Mouse (Mus musculus) WW6 (cell line): Measurements from ENCODE around the gene Ccdc57.
"Not testable (repeated sequence)": the region's sequence is repeated elsewhere in the genome, so short reads cannot be mapped to it uniquely, and the experiment has no call there.

ENCODE experiments used
- DNase-seq: peaks from one replicate; pipeline ENCODE4 v3.0.0-alpha.2; 2013; ENCODE audit warnings: low read depth, low spot score

Gene Ccdc57

DNA sequence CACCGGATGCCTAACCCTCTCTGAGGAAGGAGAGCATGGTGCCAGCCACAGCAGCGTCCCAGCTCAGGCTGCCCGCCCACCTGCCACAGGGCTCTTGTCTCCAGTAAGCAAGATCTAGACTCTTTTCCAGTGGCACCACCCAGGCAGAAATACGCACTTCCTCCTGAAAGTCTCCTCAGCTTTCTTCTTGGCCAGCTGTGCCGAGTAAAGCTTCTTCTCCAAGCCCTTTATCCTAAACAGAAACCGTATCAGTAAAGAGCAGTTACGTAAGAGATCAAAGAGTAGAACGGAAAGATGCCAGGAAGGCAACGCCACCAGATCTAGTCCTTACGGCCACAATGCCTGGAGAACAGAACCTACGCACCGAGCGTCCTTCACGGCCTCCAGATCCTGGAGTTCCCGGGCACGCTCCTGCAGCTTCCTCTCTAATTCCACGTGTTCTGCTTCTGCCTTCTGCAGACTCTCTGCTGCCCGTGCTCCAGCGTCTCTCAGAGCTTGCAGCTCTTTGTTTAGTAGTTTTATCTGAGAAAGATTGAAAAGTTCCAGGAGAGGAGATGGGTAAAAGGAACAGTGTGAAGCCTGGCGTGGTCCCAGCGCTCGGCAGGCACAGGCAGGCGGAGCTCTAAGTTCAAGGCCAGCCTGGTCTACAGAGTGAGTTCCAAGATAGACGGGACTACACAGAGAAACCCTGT is 29.4 kb downstream of the Ccdc57 start:
- DNase-seq: no peak

DNA sequence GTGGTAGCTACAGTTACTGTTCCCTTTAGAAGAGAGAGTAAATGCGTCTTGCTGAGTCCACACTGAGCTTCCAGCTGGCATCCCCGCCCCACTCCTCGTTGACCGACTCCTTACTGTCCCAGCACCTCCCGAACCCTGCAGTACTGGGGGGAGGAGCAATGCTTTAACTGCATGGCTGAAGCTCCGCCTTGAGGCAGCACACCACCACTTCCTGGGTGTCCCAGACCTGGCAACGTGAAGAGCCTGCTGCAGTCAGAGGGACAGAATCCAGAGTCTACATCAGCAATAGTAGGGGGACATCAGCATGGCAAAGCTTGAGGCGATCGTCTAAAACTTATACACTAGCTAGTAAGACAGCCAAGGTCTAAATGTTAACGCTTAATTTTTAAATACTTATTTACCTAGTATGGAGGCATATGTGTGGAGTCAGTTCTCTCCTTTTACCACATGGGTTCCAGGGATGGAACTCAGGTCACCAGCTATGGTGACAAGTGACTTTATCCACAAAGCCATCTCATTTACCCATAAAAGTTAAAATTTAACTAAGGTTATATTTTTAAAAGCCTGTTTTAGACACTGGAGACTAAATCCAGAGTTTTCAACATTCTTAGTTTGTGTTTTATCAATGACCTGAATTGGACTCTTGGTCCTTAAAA is 30.1 kb downstream of the Ccdc57 start:
- no peak for DNase-seq

DNA sequence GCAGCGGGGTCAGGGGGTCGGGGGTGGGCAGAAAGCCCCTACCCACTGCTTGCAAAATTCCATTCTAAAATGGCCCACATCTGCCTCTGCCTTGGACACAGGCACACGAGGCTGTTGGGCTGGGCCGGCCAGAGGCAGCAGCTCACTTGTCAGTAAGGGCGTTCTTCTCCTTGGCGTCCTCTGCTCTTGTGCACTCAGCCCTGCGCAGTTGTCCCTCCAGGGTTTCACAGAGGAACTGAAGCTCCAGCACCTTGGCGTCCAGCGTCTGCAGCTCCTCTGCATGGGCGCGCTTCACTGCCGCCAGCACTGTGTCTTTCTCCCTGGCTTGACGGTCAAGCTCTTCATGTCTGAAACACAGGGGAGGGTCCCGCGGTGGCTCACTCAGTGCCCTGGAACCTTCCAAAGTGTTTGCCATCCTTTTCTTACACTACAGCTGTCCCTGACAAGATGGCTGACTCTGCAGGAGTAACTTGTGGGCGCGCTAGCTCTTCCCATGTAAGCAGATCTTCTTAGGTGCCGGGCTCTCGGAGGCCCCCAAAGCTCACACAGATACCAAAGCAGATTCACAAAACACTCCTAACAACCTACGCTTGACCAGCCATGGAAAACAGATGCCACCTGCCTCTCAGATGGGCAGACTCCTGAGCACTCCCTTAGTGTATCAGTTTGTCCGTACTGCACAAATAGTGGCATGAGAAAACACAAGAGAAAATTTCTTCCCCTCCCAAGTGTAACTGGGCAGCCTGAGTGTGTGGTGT is 30.8 kb downstream of the Ccdc57 start:
- DNase-seq: no peak

DNA sequence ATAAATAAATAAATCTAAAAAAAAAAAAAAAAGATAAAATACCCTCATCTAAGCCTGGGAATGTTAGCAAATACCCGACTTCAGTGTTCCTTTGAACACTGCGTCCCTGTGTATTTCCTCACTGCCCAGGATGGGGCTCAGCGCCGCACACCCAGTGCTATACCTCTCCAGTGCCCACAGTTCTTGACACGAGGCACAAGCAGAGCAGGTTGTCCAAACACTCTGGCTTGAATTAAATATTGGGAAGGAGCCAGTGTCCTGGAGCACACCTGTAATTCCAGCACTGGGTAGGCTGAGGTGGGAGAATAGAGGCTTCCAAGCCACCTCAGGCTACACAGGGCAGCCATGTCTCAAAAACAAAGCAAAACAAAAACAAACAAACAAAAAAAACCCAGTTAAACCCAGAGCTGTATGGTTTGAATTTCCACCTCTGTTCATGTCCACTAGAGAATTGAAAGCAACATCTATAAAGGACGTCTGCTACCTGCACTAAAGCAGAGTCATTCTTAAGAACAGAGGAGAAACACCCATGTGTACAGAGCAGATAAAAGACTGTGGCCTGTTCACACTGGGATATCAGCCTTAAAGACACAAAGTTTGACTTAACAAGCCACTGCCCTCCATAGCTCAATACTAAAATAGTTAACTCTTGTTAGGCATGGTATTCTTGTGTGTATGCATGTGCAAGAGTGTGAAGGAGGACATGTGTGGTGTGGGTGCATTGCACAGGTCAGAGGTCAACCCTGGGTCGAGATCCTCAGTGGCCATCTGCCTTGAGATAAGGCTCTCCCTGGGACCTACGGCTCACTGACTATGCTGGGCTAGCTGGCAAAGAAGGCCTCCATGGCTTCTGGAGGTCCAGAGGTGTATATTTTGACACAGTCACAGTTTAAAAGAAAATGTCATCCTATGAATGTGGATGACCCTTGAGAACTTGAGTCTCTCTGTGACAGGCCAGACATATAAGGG is 32.1 kb downstream of the Ccdc57 start:
- no peak for DNase-seq

DNA sequence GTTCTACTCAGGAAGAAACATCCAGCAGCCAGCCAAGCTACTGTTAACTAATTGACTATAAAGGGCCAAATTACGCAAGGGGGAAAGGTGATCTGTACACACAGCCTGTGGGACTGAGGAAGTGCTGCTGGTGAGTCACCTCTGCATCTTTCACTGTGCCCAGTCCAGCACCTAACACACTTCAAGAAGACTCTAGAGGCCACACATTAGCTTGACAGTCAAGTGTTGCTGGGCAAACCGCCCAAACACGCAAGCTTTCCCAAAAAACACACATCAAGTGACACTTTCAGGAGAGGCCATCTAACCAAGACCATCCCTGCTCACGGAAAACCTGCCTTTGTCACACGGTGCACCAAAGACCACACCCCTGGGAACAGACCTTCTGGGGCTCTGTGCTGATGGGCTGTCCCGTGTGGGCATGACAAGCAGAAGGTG is 34.5 kb downstream of the Ccdc57 start:
- no peak for DNase-seq

DNA sequence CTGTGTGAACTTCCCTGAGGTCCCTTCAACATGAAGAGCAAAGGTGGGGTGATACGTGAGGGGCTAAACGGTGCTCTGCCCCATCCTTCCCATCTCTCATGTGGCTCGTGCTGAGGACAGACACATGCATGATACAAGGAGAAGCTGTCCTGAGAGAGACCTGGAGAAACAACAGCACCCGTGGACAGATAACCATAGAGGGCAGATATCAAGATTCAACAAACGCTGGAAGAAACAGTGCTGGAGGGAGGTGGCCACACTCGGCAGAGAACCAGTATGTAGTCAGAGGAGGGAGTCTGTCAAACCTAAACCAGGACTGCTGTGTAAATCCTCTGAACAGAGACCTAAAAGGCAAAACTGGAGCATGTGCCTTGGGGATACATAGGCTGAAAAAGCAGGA is 37.2 kb downstream of the Ccdc57 start:
- no peak for DNase-seq

DNA sequence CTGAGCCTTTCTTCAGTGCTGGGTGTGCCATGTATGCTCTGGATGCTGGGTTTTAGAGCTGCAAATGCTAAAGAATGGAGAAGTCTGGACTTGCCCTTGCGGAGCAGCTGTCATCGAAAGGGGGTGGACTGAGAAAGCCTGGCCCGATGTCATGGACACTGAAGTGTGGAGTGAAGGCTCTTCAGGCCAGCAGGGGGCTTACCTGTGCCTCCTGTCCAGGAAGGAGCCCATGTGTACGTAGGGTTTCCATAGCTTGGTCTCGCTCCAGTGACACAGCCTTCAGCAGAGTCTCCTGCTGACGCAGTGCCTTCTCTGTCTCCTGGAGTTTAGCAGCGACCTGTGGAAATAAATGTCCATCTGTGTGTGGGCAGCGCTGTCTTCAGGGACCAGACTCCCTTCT is 38.3 kb downstream of the Ccdc57 start:
- DNase-seq: no peak

DNA sequence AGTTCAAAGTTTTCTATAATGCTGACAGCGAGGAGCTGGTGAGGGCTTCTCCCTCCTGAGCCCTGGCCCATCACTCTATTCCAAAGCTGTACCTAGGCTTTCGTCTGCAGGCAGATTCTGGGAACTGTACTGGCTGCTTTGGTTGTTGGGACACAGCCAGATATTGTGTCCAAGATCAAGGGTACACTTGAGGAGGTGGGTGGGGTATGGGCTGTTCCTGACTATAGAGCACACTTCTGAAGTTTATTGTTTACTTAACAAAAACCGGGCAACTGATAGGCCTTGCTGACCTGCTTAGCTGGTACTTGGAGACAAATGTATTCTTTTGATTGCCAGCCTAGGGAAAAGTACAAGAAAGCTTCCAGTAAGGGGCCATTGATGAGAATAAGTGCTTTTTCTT is 43.5 kb downstream of the Ccdc57 start:
- no peak for DNase-seq

DNA sequence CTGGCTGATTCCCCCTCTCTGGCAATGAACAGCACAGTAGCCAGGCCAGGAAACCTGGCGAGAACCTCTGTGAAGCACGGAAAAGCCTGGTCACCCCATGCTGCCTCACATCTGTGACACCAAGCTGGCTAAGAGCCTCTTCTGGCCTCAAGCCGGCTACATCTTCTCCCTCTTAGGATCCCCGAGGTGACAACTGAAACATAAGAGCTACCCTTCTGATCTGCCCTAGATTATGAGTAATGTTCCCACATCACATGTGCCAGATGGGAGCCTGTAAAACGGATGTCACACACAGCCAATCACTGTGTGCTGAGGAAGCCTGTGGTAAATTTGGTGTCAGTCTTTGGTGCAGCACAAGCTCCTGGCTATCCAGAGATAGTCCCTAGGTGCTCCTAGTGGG is 44.0 kb downstream of the Ccdc57 start:
- no peak for DNase-seq

DNA sequence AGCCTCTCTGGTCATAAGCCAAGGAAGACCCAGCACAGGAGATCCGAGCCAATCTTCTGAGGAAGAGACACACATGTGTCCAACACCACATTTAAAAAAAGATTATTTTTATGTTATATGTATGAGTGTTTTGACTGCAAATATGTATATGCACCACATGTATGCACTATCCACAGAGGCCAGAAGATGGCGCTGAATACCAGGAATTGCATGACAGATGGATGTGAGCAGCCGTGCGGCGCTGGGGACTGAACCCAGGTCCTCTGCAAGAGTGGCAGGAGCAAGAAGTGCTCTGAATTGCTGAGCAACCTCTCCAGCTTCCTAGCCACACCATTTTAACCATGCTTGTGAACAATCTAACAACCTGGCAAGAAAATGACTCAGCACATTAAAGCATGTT is 45.2 kb downstream of the Ccdc57 start:
- DNase-seq: no peak

DNA sequence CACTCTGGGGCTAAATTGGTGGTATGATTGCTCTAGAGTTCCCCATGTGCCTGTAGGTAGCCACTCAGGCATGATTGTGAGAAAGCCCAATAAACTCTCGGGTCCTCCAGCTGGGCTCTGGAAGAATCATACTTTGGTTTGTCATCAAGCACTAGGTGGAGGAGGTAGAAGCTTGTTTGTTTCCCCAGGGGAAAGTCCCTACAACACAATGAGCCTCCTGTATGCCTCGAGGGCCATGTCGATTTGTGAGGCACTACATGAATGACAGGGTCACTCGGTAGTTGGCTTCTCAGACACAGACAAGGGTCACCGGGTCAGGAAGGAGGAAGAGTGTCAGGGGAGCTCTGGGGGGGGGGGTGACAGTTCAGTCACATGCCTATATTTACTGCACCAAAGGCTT is 46.2 kb downstream of the Ccdc57 start:
- DNase-seq: no peak

DNA sequence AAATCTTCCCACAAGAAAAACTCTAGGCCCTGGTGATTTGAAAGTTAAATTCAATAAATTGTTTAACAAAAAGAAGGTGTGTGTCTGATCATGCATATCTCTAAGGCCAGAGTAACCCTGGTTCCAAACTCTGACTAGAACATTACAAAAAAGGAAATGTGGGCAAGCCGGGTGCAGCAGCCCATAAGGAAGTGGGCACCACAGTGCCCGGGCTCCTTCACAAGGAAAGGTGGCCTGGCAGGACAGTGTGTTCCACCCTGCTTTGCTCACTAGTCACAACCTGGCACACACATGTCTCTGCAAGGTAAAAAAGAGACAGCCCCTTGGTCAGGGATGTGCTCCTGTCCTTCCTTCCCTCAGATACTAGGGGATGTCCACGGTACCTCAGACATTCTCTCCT is 49.1 kb downstream of the Ccdc57 start:
- no peak for DNase-seq

DNA sequence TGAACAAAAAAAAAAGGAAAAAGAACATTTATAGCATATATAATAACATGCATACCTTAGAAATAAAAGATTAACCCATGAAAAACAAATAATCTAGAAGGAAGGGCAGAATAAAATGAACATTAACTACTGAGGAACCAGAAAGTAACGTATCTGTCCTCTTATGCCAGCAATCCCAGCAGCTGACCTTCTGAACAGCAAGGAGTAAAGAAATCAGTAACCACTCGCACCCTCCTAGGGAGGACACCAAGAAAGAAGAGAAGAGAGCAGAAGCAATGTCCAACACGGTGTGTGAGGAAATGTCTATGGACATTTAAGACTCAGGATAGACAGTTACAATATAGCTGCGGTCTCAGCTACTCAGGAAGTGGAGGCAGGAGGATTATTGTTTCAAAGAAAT is 49.7 kb downstream of the Ccdc57 start:
- no peak for DNase-seq

DNA sequence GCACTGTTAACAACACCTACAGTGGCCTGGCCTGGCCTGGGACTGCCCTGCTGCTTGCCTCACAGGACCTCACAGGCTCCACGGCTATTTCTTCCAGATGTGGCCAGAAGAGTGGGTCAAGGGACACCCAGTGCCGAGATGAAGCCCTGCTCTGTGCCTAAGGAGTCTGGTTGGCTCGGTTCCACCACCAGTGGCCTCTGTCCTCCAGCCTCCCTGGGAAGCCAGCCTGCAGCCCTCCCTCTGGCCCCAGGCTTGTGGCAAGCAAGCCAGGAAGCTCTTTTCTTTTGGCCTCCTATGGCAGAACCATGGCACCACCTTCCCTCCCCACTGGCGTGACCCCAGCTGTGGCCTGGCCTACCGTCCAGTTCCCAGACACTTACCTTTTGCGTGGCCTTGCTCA is 59.5 kb downstream of the Ccdc57 start:
- DNase-seq: no peak

DNA sequence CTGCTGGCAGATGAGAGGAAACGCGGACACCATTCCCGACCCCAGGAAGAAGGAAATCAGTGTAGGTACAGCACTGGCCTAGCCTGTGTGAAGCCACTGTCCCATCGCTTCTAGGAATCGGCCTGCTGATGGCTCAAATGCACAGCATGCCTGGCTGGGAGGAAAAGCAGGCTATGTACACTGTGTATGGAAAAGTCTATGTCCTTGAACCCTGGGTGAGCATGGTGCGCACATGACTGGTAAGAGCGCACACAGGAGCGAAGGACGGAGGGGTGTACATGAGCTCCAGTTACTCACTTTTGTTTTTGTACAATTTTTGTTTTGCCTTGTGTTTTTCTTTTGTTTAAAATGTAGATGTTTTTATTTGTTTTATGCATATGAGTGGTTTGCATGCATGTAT is 61.2 kb downstream of the Ccdc57 start:
- DNase-seq: no peak

DNA sequence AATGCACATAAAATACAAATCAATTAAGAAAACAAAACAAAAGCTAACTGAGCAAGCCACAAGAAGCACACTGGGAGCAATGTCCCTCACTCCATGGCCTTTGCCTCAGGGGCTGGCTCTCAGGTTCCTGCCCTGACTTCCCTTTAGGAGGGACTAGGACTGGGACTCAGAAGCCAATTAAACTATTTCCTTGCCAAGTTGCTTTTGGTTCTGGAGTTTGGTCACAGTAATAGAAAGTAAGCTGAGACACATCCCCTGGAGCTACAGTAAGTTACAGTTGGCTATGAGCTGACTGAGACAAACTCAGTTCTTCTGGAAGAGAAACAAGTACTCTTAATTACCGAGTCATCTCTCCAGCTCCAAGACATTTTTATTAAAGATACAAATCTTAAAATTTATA is 66.9 kb downstream of the Ccdc57 start:
- no peak for DNase-seq

DNA sequence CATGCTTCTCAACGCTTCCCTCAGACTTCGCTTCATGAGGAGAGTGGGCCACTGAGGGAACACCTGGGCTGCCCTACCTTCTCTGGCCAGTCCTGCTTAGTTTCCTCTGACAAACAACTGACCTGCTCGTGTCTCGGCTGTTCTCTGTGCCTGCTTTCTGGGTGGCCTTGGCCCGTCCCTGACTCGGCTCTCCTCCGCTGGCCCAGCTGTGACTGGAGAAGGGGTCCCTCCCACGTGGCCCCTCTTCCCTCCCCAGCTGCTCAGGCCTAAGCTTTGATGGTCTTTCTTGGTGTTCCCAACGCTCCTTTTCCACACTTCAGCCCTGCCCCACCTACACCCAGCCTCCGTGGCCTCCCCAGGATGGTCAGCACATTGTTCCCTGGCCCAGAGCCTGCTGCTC is 69.9 kb downstream of the Ccdc57 start:
- DNase-seq: no peak

DNA sequence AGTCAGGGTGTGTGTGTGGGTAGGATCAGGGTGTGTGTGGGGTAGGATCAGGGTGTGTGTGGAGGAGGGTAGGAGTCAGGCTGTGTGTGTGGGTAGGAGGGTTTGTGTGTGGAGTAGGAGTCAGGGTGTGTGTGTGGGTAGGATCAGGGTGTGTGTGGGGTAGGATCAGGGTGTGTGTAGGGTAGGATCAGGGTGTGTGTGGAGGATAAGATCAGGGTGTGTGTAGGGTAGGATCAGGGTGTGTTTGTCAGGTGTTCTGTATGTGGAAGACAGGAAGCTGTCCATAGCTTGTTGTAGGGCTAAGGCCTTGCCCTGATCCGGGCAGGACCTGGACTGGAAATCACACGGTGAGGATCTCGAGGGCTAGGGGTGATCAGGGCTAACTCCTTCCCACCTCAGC is 76.7 kb downstream of the Ccdc57 start:
- DNase-seq: not testable (repeated sequence)

DNA sequence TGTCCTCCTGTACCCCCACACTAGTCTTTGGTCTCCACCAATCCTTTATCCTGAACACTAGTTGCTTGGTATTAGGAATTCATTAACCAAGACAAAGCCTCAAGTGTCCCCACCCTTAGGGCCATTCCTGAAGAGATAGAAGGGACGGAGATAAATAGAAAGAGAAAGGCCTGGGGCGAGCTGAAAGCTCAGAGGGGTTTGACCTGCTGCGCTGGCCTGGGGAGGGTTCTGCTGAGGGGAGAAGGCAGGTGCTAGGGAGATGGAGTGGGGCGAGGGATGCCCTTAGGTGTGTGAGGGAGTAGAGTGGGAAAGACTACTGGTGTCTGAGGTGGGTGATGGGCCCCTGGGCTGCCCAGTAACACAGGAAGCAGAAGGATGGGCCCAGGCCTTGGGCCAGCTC is 78.9 kb downstream of the Ccdc57 start:
- DNase-seq: no peak

DNA sequence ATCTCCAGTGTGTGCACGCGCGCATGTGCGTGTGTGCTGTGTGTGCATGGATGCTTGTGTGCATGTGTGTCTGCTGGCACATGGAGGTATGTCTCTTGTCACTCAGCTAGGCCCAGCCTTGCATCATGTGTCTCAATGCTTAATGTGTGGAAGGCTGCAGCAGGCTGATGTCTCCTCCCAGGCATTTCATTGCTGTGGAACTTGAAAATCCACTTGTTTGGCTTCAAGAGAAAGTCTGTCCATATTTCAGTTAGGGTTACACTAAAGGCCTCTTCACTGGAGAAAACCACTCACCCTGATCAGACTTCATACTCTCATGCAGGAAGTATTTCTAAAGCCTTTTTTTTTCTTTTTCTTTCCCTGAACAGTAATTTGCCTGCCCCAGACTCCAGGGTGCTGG is 79.5 kb downstream of the Ccdc57 start:
- no peak for DNase-seq

DNA sequence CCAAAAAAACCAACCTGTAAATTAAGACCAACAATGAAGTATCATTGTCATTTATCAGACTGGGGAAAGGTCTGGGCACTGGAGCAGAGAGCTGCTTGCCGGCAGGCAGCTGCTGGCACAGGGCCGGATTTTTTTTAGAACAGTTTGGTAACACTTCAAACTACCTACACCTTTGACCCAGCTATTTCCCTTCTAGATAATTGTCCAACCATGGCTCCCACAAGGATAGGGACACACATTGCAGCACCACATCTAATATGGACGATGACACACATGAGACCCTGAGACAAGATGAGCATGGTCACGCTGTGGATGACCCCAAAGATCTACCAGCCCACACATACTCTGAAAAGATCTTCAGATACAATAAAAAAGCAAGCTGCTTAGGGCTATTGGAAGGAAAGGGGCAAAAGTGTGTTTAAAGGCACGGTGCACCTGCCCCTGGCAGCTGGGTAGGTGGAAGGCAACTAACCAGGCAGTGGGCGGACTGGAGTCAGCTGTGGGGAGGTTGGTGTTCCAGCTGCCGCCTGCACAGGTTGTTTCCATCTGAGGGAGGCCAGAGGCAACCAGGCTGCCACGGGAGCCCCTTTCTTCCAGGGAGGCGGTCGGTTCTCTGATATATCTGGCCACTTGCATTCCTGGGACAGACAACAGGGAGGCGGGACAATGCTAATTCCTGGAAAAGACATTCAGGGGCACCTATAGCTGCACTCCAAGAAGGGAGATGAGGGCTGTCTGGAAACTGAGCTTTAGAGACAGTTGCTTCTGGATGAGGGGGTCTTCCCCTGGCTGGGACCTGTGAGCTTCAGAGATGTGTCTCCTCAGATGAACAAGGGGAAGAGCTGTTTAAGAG is 80.4 kb downstream of the Ccdc57 start:
- DNase-seq: no peak
